Comparison of ENCODE assay signal across 8 mouse cellular contexts in the genomic region with DNA sequence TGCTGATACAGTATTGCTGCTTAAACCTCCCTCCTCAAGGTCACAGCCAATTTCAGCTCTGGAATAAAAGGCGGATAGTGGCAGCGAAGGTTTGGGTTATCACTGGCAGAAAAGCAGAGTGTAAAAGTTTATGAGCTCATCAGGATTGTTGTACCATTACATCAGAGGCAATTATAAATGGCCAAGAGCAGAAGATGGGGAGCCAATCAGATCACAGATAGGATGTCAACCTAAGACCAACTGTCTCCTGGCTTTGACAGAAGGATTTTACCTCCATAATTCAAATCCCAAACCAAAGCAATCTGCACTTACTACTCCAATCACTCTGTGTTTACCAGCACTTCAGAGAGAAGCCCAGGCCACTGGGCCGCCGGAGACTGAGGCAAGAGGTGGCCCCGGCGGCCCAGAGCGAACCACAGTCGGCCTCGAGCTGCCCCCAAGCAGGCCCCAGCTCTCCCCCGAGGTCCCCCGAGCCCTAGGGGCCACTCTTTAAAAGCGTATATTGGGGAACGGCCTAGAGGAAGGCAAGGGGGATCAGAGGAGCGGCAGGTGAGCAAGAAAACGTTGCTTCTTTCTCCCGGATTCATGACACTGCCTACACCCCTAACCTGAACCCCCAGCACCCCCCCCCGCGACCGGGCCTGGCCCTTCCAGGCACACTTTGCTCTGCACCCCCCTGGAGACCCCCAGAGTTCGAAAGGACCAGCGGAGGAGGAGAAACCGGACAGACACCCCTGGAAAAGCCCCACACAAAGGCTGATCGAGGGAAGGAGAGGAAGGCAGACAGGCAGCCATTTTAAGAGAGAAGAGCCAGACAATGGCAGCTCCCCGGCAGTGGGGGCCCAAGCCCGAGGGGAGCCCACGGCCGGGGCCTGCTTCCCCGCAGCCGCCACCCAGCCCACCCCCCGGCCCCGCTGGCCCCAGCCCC. TPM values are rescaled to one million over a fixed set of nuclear protein-coding genes. Genes with fewer than 3 reads are reported as not detected.
DNase-seq lines count a peak whose midpoint lies in the region; ATAC-seq lines count a peak whose summit lies in the region.

No protein-coding gene starts in this region.

- H3K4me2 ChIP-seq in hindbrain, embryonic 16.5 days (ENCODE audit: low read length) = peak overlapping the region; percentile 86

- H3K4me3 ChIP-seq in hindbrain, embryonic 16.5 days (ENCODE audit: low read length) = peak overlapping the region; percentile 90
- peak overlapping the region; percentile 100 for H3K4me3 ChIP-seq in midbrain, embryonic 10.5 days

- WGBS in hindbrain, embryonic 16.5 days = under 1% methylated on average over 19 of the region's 31 CpGs
- 1% methylated on average over 31 of the region's 31 CpGs for WGBS in midbrain, embryonic 10.5 days

- intact Hi-C loops in left cerebral cortex, postnatal 10 days (cut with DNase I) = loop anchor here (2.0 to 5.0 kb wide), 2 partner anchors 64 to 79 kb away; a partner anchor contains a TSS

- no peaks in the 10 kb centered on the region for H3K9me3 ChIP-seq in hindbrain, embryonic 16.5 days (ENCODE audit: control insufficient read depth, low read length)
- H3K9me3 ChIP-seq in midbrain, embryonic 10.5 days (replicated peaks) = no peaks in the 10 kb centered on the region

- peaks cover 49% of the 10 kb centered on the region for H3K4me1 ChIP-seq in hindbrain, embryonic 16.5 days (ENCODE audit: control insufficient read depth, insufficient read depth, low read depth, low read length)
- H3K4me1 ChIP-seq in midbrain, embryonic 10.5 days = peaks cover 67% of the 10 kb centered on the region

- peak overlapping the region; percentile 99 for H3K9ac ChIP-seq in hindbrain, embryonic 16.5 days (ENCODE audit: low read depth, low read length)

- H3K27ac ChIP-seq in hindbrain, embryonic 16.5 days (ENCODE audit: low read depth, low read length) = peak overlapping the region; percentile 100
- peak overlapping the region; percentile 100 for H3K27ac ChIP-seq in midbrain, embryonic 10.5 days (replicated peaks)

- H3K27me3 ChIP-seq in hindbrain, embryonic 16.5 days (replicated peaks; ENCODE audit: control insufficient read depth, insufficient read depth, low read length) = no peaks in the 10 kb centered on the region
- no peaks in the 10 kb centered on the region for H3K27me3 ChIP-seq in midbrain, embryonic 10.5 days (ENCODE audit: low read depth, poor library complexity, severe bottlenecking)

- no peaks in the 10 kb centered on the region for H3K36me3 ChIP-seq in hindbrain, embryonic 16.5 days (ENCODE audit: control insufficient read depth, insufficient read depth, low read length)
- peaks cover 34% of the 10 kb centered on the region for H3K36me3 ChIP-seq in midbrain, embryonic 10.5 days

- peak; percentile 50 for DNase-seq in ovary, adult 18-20 months (ENCODE audit: low spot score)
- no peak for DNase-seq in ovary, postnatal 10 days (ENCODE audit: low spot score)
- DNase-seq in cerebellum, adult 8-10 months = peak; percentile 42
- DNase-seq in frontal cortex, adult 2 months (ENCODE audit: extremely low spot score in 1 of 2, low spot score in 1 of 2) = peak; percentile 36 to 69
- peak; percentile 41 to 51 for DNase-seq in left cerebral cortex, postnatal 10 days (ENCODE audit: extremely low spot score in 1 of 2, low spot score in 2 of 2)
- peak; percentile 51 for DNase-seq in midbrain, embryonic 10.5 days (ENCODE audit: low spot score)
- DNase-seq in spleen, postnatal 36 days (ENCODE audit: low spot score in 2 of 2) = peak; percentile 51 to 66

- no peak for ATAC-seq in hindbrain, embryonic 16.5 days

RNA-seq across cellular contexts. Expression of a gene that starts 4.8 kb away (rescaled TPM):
- 57.0 and 57.7 TPM in 2 replicates for polyA plus RNA-seq in frontal cortex, adult 2 months (2012; rRNA removed)
- polyA plus RNA-seq in hindbrain, embryonic 16.5 days (2015; fragmentation: Nextera tagmentation; extraction: Ambion mirVana) = 24.2 and 25.2 TPM in 2 replicates
- total RNA-seq in left cerebral cortex, postnatal 10 days (2021) = 10 to 100 TPM; 76.0 to 76.8 TPM
- 32.7 and 34.5 TPM in 2 replicates for polyA plus RNA-seq in midbrain, embryonic 10.5 days (2016; fragmentation: Nextera tagmentation; extraction: Ambion mirVana)
